8 mouse cellular contexts compared by ENCODE assay signal in genomic region chr5:122987211-122988020, GRCm38 (mm10). TPM values are rescaled to one million over a fixed set of nuclear protein-coding genes. Genes with fewer than 3 reads are reported as not detected.
A peak's percentile ranks its signal among the peaks of the same experiment; 100 is the strongest.
DNase-seq lines count a peak whose midpoint lies in the region; ATAC-seq and TF ChIP-seq lines count a peak whose summit lies in the region.

No protein-coding gene starts in this region.

- peak overlapping the region; percentile 96 for H3K4me2 ChIP-seq in forebrain, embryonic 12.5 days
- peak overlapping the region; percentile 95 for H3K4me2 ChIP-seq in lung, embryonic 15.5 days

- peak overlapping the region; percentile 82 for H3K4me3 ChIP-seq in left cerebral cortex, adult 2 months
- peak overlapping the region; percentile 60 for H3K4me3 ChIP-seq in forebrain, embryonic 12.5 days (replicated peaks)
- H3K4me3 ChIP-seq in lung, embryonic 15.5 days: peak overlapping the region; percentile 77

- peaks cover 64% of the 10 kb centered on the region for H3K4me1 ChIP-seq in forebrain, embryonic 12.5 days
- peaks cover 38% of the 10 kb centered on the region for H3K4me1 ChIP-seq in lung, embryonic 15.5 days

- peak overlapping the region; percentile 92 for H3K27ac ChIP-seq in left cerebral cortex, adult 2 months
- 0 out of 2 replicates have a peak overlapping the region, but pooled peaks have one; percentile 80 for H3K27ac ChIP-seq in forebrain, embryonic 12.5 days
- H3K27ac ChIP-seq in lung, embryonic 15.5 days: peak overlapping the region; percentile 87

- H3K36me3 ChIP-seq in forebrain, embryonic 12.5 days (replicated peaks): 0 out of 2 replicates have a peak, but pooled peaks cover 8% of the 10 kb centered on the region
- no peaks in the 10 kb centered on the region for H3K36me3 ChIP-seq in lung, embryonic 15.5 days

- no peaks in the 10 kb centered on the region; the same call in 1 of the 2 replicates for H3K27me3 ChIP-seq in forebrain, embryonic 12.5 days
- H3K27me3 ChIP-seq in lung, embryonic 15.5 days: no peaks in the 10 kb centered on the region

- intact Hi-C loops in left cerebral cortex, adult 2 months (cut with DNase I): loop anchor here (1.0 kb wide), 1 partner anchor 27 kb away; no protein-coding TSS in a partner anchor
- intact Hi-C loops in left cerebral cortex, postnatal 36 days (cut with DNase I): loop anchor here (2.0 kb wide), 1 partner anchor 27 kb away; the partner anchor contains the start of gene Orai1

- 2% methylated on average over 39 of the region's 39 CpGs for WGBS in forebrain, embryonic 12.5 days
- 5% methylated on average over 39 of the region's 39 CpGs for WGBS in lung, embryonic 15.5 days

- peak overlapping the region; percentile 74 for H3K9ac ChIP-seq in forebrain, embryonic 12.5 days
- H3K9ac ChIP-seq in lung, embryonic 15.5 days: peak overlapping the region; percentile 77

- peak; percentile 32 to 35 for DNase-seq in left cerebral cortex, adult 2 months (ENCODE audit: extremely low spot score in 1 of 2, low spot score in 2 of 2)
- DNase-seq in left cerebral cortex, postnatal 36 days (ENCODE audit: low spot score in 2 of 2): no peak
- peak; percentile 56 for DNase-seq in adrenal gland, postnatal 10 days
- peak; percentile 83 for DNase-seq in induced T-regulatory cell, adult 2 months (ENCODE audit: low read depth)
- DNase-seq in retina, embryonic 14.5 days (ENCODE audit: low spot score): peak; percentile 45
- DNase-seq in frontal cortex, adult 2 months (ENCODE audit: extremely low spot score in 1 of 2, low spot score in 1 of 2): no peak

- no peaks in the 10 kb centered on the region for H3K9me3 ChIP-seq in forebrain, embryonic 12.5 days
- no peaks in the 10 kb centered on the region for H3K9me3 ChIP-seq in lung, embryonic 15.5 days

- no peak for TF ChIP-seq CTCF in left cerebral cortex, adult 2 months (IDR thresholded peaks at IDR 0.05)

- no peak; the same call in 1 of the 2 replicates for ATAC-seq in forebrain, embryonic 12.5 days (ENCODE audit: low FRiP score)
- ATAC-seq in lung, embryonic 15.5 days (ENCODE audit: borderline replicate concordance, extremely low read depth, low FRiP score, low TSS enrichment): peak; percentile 35; the same call in 1 of the 2 replicates

RNA-seq across cellular contexts. Expression of gene Kdm2b, which starts 2.2 kb away (rescaled TPM):
- total RNA-seq in left cerebral cortex, adult 2 months (2021): 10 to 100 TPM; 25.4 to 27.4 TPM
- total RNA-seq in left cerebral cortex, postnatal 36 days (2021): 10 to 100 TPM; 23.7 to 27.3 TPM
- 10 to 100 TPM; 22.8 to 27.6 TPM for total RNA-seq in adrenal gland, postnatal 10 days (2021)
- polyA plus RNA-seq in forebrain, embryonic 12.5 days (2016; fragmentation: Nextera tagmentation; extraction: Ambion mirVana): 108 and 118 TPM in 2 replicates
- polyA plus RNA-seq in lung, embryonic 15.5 days (2015; fragmentation: Nextera tagmentation; extraction: Ambion mirVana): 36.4 and 38.1 TPM in 2 replicates
- 18.7 and 20.9 TPM in 2 replicates for polyA plus RNA-seq in frontal cortex, adult 2 months (2012; rRNA removed)

RNA-seq across cellular contexts. Expression of gene Orai1, which starts 27.5 kb away (rescaled TPM):
- total RNA-seq in left cerebral cortex, adult 2 months (2021): 1 to 10 TPM; 6.9 to 9.5 TPM
- 1 to 10 TPM; 7.0 to 7.9 TPM for total RNA-seq in left cerebral cortex, postnatal 36 days (2021)
- total RNA-seq in adrenal gland, postnatal 10 days (2021): 10 to 100 TPM; 13.2 to 14.6 TPM
- 10.4 and 11.4 TPM in 2 replicates for polyA plus RNA-seq in forebrain, embryonic 12.5 days (2016; fragmentation: Nextera tagmentation; extraction: Ambion mirVana)
- polyA plus RNA-seq in lung, embryonic 15.5 days (2015; fragmentation: Nextera tagmentation; extraction: Ambion mirVana): 18.2 and 20.0 TPM in 2 replicates
- polyA plus RNA-seq in frontal cortex, adult 2 months (2012; rRNA removed): 17.6 and 20.6 TPM in 2 replicates

RNA-seq across cellular contexts. Expression of gene Morn3, which starts 59.4 kb away (rescaled TPM):
- not detected for total RNA-seq in left cerebral cortex, adult 2 months (2021)
- not detected for total RNA-seq in left cerebral cortex, postnatal 36 days (2021)
- total RNA-seq in adrenal gland, postnatal 10 days (2021): not detected
- polyA plus RNA-seq in forebrain, embryonic 12.5 days (2016; fragmentation: Nextera tagmentation; extraction: Ambion mirVana): 0.50 TPM in 1 of 2 replicates, not detected in the other
- polyA plus RNA-seq in lung, embryonic 15.5 days (2015; fragmentation: Nextera tagmentation; extraction: Ambion mirVana): 1.3 and 1.5 TPM in 2 replicates
- polyA plus RNA-seq in frontal cortex, adult 2 months (2012; rRNA removed): 0.13 TPM in 1 of 2 replicates, not detected in the other

Comparison
In these comparisons a context has a peak if more than half of its experiments do, and no peak if none do; other contexts are left out.
1. DNase-seq: peak in left cerebral cortex, adult 2 months (2 of 2), adrenal gland, postnatal 10 days (single experiment), induced T-regulatory cell, adult 2 months (single experiment) and retina, embryonic 14.5 days (single experiment); none in left cerebral cortex, postnatal 36 days (0 of 2) and frontal cortex, adult 2 months (0 of 2).
2. Peak in every context shown above with its lines, with median percentiles within 50 percentile points of each other: H3K27ac ChIP-seq and H3K4me3 ChIP-seq.